In the genomic region with DNA sequence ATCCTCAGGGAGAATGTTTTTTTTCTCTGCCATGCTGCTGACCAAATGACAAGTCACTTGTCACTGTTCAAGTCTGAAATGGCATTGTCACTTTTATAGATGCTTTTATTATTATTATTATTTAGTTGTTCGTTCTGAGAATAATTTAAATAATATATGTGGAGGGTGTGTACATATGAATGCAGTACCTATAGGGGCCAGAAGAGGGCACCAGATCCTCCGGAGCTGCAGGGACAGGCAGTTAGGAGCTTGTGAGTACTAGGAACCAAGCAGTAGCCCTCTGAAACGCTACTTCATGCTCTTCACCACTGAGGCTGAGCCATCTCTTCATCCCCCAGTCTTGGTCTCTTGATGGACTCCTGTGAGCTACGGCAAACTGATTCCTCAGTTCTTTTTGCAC, we compare ENCODE assay signal across 11 mouse cellular contexts.
DNase-seq lines count a peak whose midpoint lies in the region; ATAC-seq and TF ChIP-seq lines count a peak whose summit lies in the region.
"Had no signal": no experiment of that assay in that cellular context is flagged by ENCODE, and none has a peak within 500 bp of the region (broad histone marks: within the 10 kb centered on the region; RNA-seq: fewer than 3 reads in every experiment).

No protein-coding gene starts in this region.

- no peak overlapping the region for H3K4me2 ChIP-seq in liver, embryonic 12.5 days
- H3K4me2 ChIP-seq: embryonic facial prominence, embryonic 12.5 days; hindbrain, embryonic 15.5 days had no signal

- TF ChIP-seq POLR2A in cerebellum, adult 2 months (IDR thresholded peaks at IDR 0.05; ENCODE audit: borderline replicate concordance, insufficient read depth, low read length), result no peak

- H3K4me1 ChIP-seq in cerebellum, adult 2 months (ENCODE audit: control insufficient read depth, insufficient read depth, low read length), result 0 out of 2 replicates have a peak, but pooled peaks cover 4% of the 10 kb centered on the region
- peaks cover 14% of the 10 kb centered on the region for H3K4me1 ChIP-seq in liver, embryonic 12.5 days

- TF ChIP-seq CTCF in cerebellum, adult 2 months (IDR thresholded peaks at IDR 0.05; ENCODE audit: borderline replicate concordance, insufficient read depth, low read depth, low read length), result peak; percentile 21; the same call in 1 of the 2 replicates

- ATAC-seq in liver, embryonic 12.5 days, result no peak

- H3K9me3 ChIP-seq in liver, embryonic 12.5 days (replicated peaks), result peaks cover 9% of the 10 kb centered on the region
- H3K9me3 ChIP-seq: hindbrain, embryonic 15.5 days had no signal

- H3K9ac ChIP-seq in liver, embryonic 12.5 days, result no peak overlapping the region
- H3K9ac ChIP-seq: embryonic facial prominence, embryonic 12.5 days; hindbrain, embryonic 15.5 days had no signal

- H3K27me3 ChIP-seq in cerebellum, adult 2 months (ENCODE audit: control insufficient read depth, insufficient read depth, low read length), result no peaks in the 10 kb centered on the region; the same call in 1 of the 2 replicates
- 0 out of 2 replicates have a peak, but pooled peaks cover 4% of the 10 kb centered on the region for H3K27me3 ChIP-seq in liver, embryonic 12.5 days (replicated peaks)
- H3K27me3 ChIP-seq: embryonic facial prominence, embryonic 12.5 days; hindbrain, embryonic 15.5 days had no signal

- WGBS in cerebellum, adult 2 months, result 81% methylated on average over 4 of the region's 4 CpGs
- 50% methylated on average over 4 of the region's 4 CpGs for WGBS in liver, embryonic 12.5 days (ENCODE audit: insufficient replicate concordance)

- no peaks in the 10 kb centered on the region for H3K36me3 ChIP-seq in liver, embryonic 12.5 days

- H3K27ac ChIP-seq in cerebellum, adult 2 months (ENCODE audit: insufficient read depth, low read length), result no peak overlapping the region
- H3K27ac ChIP-seq in liver, embryonic 12.5 days, result no peak overlapping the region
- H3K27ac ChIP-seq: embryonic facial prominence, embryonic 12.5 days; hindbrain, embryonic 15.5 days; macrophage had no signal

- no peak for DNase-seq in cerebellum, adult 2 months
- DNase-seq in cerebellum, adult 9-10 months, result no peak
- DNase-seq in liver, result peak; percentile 64
- DNase-seq in induced T-regulatory cell, adult 2 months (ENCODE audit: low read depth), result peak; percentile 40
- DNase-seq in thymus, postnatal 0 days (ENCODE audit: low spot score), result peak; percentile 11
- DNase-seq in left cerebral cortex, adult 11 months (ENCODE audit: low spot score), result no peak
- no peak for DNase-seq in right cerebral cortex, postnatal 14 days

- no peak overlapping the region for H3K4me3 ChIP-seq in cerebellum, adult 2 months (replicated peaks; ENCODE audit: insufficient read depth, low read depth, low read length)
- no peak overlapping the region for H3K4me3 ChIP-seq in liver, embryonic 12.5 days
- H3K4me3 ChIP-seq: embryonic facial prominence, embryonic 12.5 days; hindbrain, embryonic 15.5 days had no signal

Comparison
In these comparisons a context has a peak if more than half of its experiments do, and no peak if none do; other contexts are left out.
1. DNase-seq: peak in liver (single experiment), induced T-regulatory cell, adult 2 months (single experiment) and thymus, postnatal 0 days (single experiment); none in cerebellum, adult 2 months (0 of 2), cerebellum, adult 9-10 months (single experiment), left cerebral cortex, adult 11 months (single experiment) and right cerebral cortex, postnatal 14 days (single experiment).